Mouse (Mus musculus) erythroblast, adult 5-6 weeks (primary cell): ENCODE results near the gene Olfr1037. TPM values are rescaled to one million over a fixed set of nuclear protein-coding genes. Genes with fewer than 3 reads are reported as not detected.
"Not testable (repeated sequence)": the region's sequence is repeated elsewhere in the genome, so short reads cannot be mapped to it uniquely, and the experiment has no call there.

ENCODE experiments used
- ATAC-seq: replicated peaks from 2 replicates; pipeline ENCODE4 v1.8.0; 2016; ENCODE audit warnings: moderate number of reproducible peaks, mild to moderate bottlenecking, moderate TSS enrichment, inconsistent platforms; ENCODE audit not compliant: poor library complexity, low FRiP score, severe bottlenecking
- total RNA-seq, 2 experiments: library from RNA; stranded (forward) in 1 of 2; stranded (reverse) in 1 of 2; fragments of 150-400 nt in 1 of 2; fragments of 200-764, 138-1000 nt in 1 of 2; gene quantifications; 2 replicates each; pipeline versions ENCODE4 v1.2.3 to v1.2.4; 2015 to 2017; ENCODE audit warnings: low replicate concordance in 2 of 2

Olfr1037 gene
- not detected in 2 replicates for total RNA-seq (2015; ENCODE audit: low replicate concordance)
- total RNA-seq (2017; ENCODE audit: low replicate concordance), result not detected in 2 replicates

GRCm38 (mm10) chr2:86087285-86087684 is at the start of gene Olfr1037:
Olfr1037 (minus strand) TSS chr2:86087385.
- ATAC-seq, result no peak

GRCm38 (mm10) chr2:86135828-86136227 is 48.6 kb upstream of the Olfr1037 start, which contains the start of gene Olfr1039:
Olfr1039 (minus strand) TSS chr2:86135928.
- ATAC-seq, result no peak

- not testable (repeated sequence) for ATAC-seq
These were observed 6.7 kb downstream of the Olfr1037 start for GRCm38 (mm10) chr2:86080478-86080877.

GRCm38 (mm10) chr2:86073692-86074091 is 13.5 kb downstream of the Olfr1037 start, which contains the start of gene Olfr1036:
Olfr1036 (plus strand) TSS chr2:86073992.
- ATAC-seq, result not testable (repeated sequence)

- ATAC-seq, result no peak
These were observed 17.0 kb downstream of the Olfr1037 start for GRCm38 (mm10) chr2:86070189-86070588.

GRCm38 (mm10) chr2:86063766-86064165 is 23.4 kb downstream of the Olfr1037 start:
- ATAC-seq, result not testable (repeated sequence)

- not testable (repeated sequence) for ATAC-seq
These were observed 36.4 kb downstream of the Olfr1037 start for GRCm38 (mm10) chr2:86050777-86051176.

- ATAC-seq, result no peak
These were observed 41.6 kb downstream of the Olfr1037 start, which contains the start of gene Olfr1034 for GRCm38 (mm10) chr2:86045561-86045960. Olfr1034 (plus strand) TSS chr2:86045861.

Other genes with a start within 250 kb of the Olfr1037 start
- gene Olfr1019, start 241.9 kb downstream of the Olfr1037 start, total RNA-seq (2015; ENCODE audit: low replicate concordance), result not detected in 2 replicates
- not detected in 2 replicates for gene Olfr1019, start 241.9 kb downstream of the Olfr1037 start, total RNA-seq (2017; ENCODE audit: low replicate concordance)
- gene Olfr1020, start 240.4 kb downstream of the Olfr1037 start, total RNA-seq (2015; ENCODE audit: low replicate concordance), result not detected in 2 replicates
- gene Olfr1020, start 240.4 kb downstream of the Olfr1037 start, total RNA-seq (2017; ENCODE audit: low replicate concordance), result not detected in 2 replicates
- gene Olfr1022, start 218.8 kb downstream of the Olfr1037 start, total RNA-seq (2015; ENCODE audit: low replicate concordance), result not detected in 2 replicates
- gene Olfr1022, start 218.8 kb downstream of the Olfr1037 start, total RNA-seq (2017; ENCODE audit: low replicate concordance), result not detected in 2 replicates
- not detected in 2 replicates for gene Olfr1023, start 201.7 kb downstream of the Olfr1037 start, total RNA-seq (2015; ENCODE audit: low replicate concordance)
- not detected in 2 replicates for gene Olfr1023, start 201.7 kb downstream of the Olfr1037 start, total RNA-seq (2017; ENCODE audit: low replicate concordance)
- not detected in 2 replicates for gene Olfr1024, start 182.3 kb downstream of the Olfr1037 start, total RNA-seq (2015; ENCODE audit: low replicate concordance)
- not detected in 2 replicates for gene Olfr1024, start 182.3 kb downstream of the Olfr1037 start, total RNA-seq (2017; ENCODE audit: low replicate concordance)
- not detected in 2 replicates for gene Olfr1025-ps1, start 172.2 kb downstream of the Olfr1037 start, total RNA-seq (2015; ENCODE audit: low replicate concordance)
- not detected in 2 replicates for gene Olfr1025-ps1, start 172.2 kb downstream of the Olfr1037 start, total RNA-seq (2017; ENCODE audit: low replicate concordance)
- gene Olfr1026, start 165.8 kb downstream of the Olfr1037 start, total RNA-seq (2015; ENCODE audit: low replicate concordance), result not detected in 2 replicates
- gene Olfr1026, start 165.8 kb downstream of the Olfr1037 start, total RNA-seq (2017; ENCODE audit: low replicate concordance), result not detected in 2 replicates
- gene Olfr1028, start 136.9 kb downstream of the Olfr1037 start, total RNA-seq (2015; ENCODE audit: low replicate concordance), result not detected in 2 replicates
- 0.42 TPM in 1 of 2 replicates, not detected in the other for gene Olfr1028, start 136.9 kb downstream of the Olfr1037 start, total RNA-seq (2017; ENCODE audit: low replicate concordance)
- gene Olfr1029, start 113.5 kb downstream of the Olfr1037 start, total RNA-seq (2015; ENCODE audit: low replicate concordance), result not detected in 2 replicates
- not detected in 2 replicates for gene Olfr1029, start 113.5 kb downstream of the Olfr1037 start, total RNA-seq (2017; ENCODE audit: low replicate concordance)
- not detected in 2 replicates for gene Olfr1030, start 108.1 kb downstream of the Olfr1037 start, total RNA-seq (2015; ENCODE audit: low replicate concordance)
- gene Olfr1030, start 108.1 kb downstream of the Olfr1037 start, total RNA-seq (2017; ENCODE audit: low replicate concordance), result not detected in 2 replicates
- gene Olfr1031, start 97.1 kb downstream of the Olfr1037 start, total RNA-seq (2015; ENCODE audit: low replicate concordance), result not detected in 2 replicates
- not detected in 2 replicates for gene Olfr1031, start 97.1 kb downstream of the Olfr1037 start, total RNA-seq (2017; ENCODE audit: low replicate concordance)
- not detected in 2 replicates for gene Olfr1032, start 81.8 kb downstream of the Olfr1037 start, total RNA-seq (2015; ENCODE audit: low replicate concordance)
- not detected in 2 replicates for gene Olfr1032, start 81.8 kb downstream of the Olfr1037 start, total RNA-seq (2017; ENCODE audit: low replicate concordance)
- gene Olfr1033, start 66.8 kb downstream of the Olfr1037 start, total RNA-seq (2015; ENCODE audit: low replicate concordance), result not detected in 2 replicates
- not detected in 2 replicates for gene Olfr1033, start 66.8 kb downstream of the Olfr1037 start, total RNA-seq (2017; ENCODE audit: low replicate concordance)
- gene Olfr1034, start 41.5 kb downstream of the Olfr1037 start, total RNA-seq (2015; ENCODE audit: low replicate concordance), result not detected in 2 replicates
- gene Olfr1034, start 41.5 kb downstream of the Olfr1037 start, total RNA-seq (2017; ENCODE audit: low replicate concordance), result not detected in 2 replicates
- gene Olfr1036, start 13.4 kb downstream of the Olfr1037 start, total RNA-seq (2015; ENCODE audit: low replicate concordance), result not detected in 2 replicates
- gene Olfr1036, start 13.4 kb downstream of the Olfr1037 start, total RNA-seq (2017; ENCODE audit: low replicate concordance), result not detected in 2 replicates
- not detected in 2 replicates for gene Olfr1039, start 48.5 kb upstream of the Olfr1037 start, total RNA-seq (2015; ENCODE audit: low replicate concordance)
- not detected in 2 replicates for gene Olfr1039, start 48.5 kb upstream of the Olfr1037 start, total RNA-seq (2017; ENCODE audit: low replicate concordance)
- gene Olfr1040, start 59.3 kb upstream of the Olfr1037 start, total RNA-seq (2015; ENCODE audit: low replicate concordance), result not detected in 2 replicates
- gene Olfr1040, start 59.3 kb upstream of the Olfr1037 start, total RNA-seq (2017; ENCODE audit: low replicate concordance), result 2.2 TPM in 1 of 2 replicates, not detected in the other
- not detected in 2 replicates for gene Olfr1042, start 74.5 kb upstream of the Olfr1037 start, total RNA-seq (2015; ENCODE audit: low replicate concordance)
- gene Olfr1042, start 74.5 kb upstream of the Olfr1037 start, total RNA-seq (2017; ENCODE audit: low replicate concordance), result not detected in 2 replicates
- gene Olfr1043, start 80.1 kb upstream of the Olfr1037 start, total RNA-seq (2015; ENCODE audit: low replicate concordance), result not detected in 2 replicates
- not detected in 2 replicates for gene Olfr1043, start 80.1 kb upstream of the Olfr1037 start, total RNA-seq (2017; ENCODE audit: low replicate concordance)
- gene Olfr1044, start 90.4 kb upstream of the Olfr1037 start, total RNA-seq (2015; ENCODE audit: low replicate concordance), result not detected in 2 replicates
- 1.1 TPM in 1 of 2 replicates, not detected in the other for gene Olfr1044, start 90.4 kb upstream of the Olfr1037 start, total RNA-seq (2017; ENCODE audit: low replicate concordance)
- gene Olfr52, start 98.3 kb upstream of the Olfr1037 start, total RNA-seq (2015; ENCODE audit: low replicate concordance), result not detected in 2 replicates
- gene Olfr52, start 98.3 kb upstream of the Olfr1037 start, total RNA-seq (2017; ENCODE audit: low replicate concordance), result not detected in 2 replicates
- gene Olfr1045, start 115.6 kb upstream of the Olfr1037 start, total RNA-seq (2015; ENCODE audit: low replicate concordance), result not detected in 2 replicates
- not detected in 2 replicates for gene Olfr1045, start 115.6 kb upstream of the Olfr1037 start, total RNA-seq (2017; ENCODE audit: low replicate concordance)
- not detected in 2 replicates for gene Olfr1046, start 131.9 kb upstream of the Olfr1037 start, total RNA-seq (2015; ENCODE audit: low replicate concordance)
- gene Olfr1046, start 131.9 kb upstream of the Olfr1037 start, total RNA-seq (2017; ENCODE audit: low replicate concordance), result not detected in 2 replicates
- gene Olfr1047, start 144.0 kb upstream of the Olfr1037 start, total RNA-seq (2015; ENCODE audit: low replicate concordance), result not detected in 2 replicates
- not detected in 2 replicates for gene Olfr1047, start 144.0 kb upstream of the Olfr1037 start, total RNA-seq (2017; ENCODE audit: low replicate concordance)
- gene Olfr1048, start 152.9 kb upstream of the Olfr1037 start, total RNA-seq (2015; ENCODE audit: low replicate concordance), result not detected in 2 replicates
- gene Olfr1048, start 152.9 kb upstream of the Olfr1037 start, total RNA-seq (2017; ENCODE audit: low replicate concordance), result not detected in 2 replicates
- not detected in 2 replicates for gene Olfr1049, start 170.9 kb upstream of the Olfr1037 start, total RNA-seq (2015; ENCODE audit: low replicate concordance)
- gene Olfr1049, start 170.9 kb upstream of the Olfr1037 start, total RNA-seq (2017; ENCODE audit: low replicate concordance), result not detected in 2 replicates
- not detected in 2 replicates for gene Olfr1051, start 191.7 kb upstream of the Olfr1037 start, total RNA-seq (2015; ENCODE audit: low replicate concordance)
- not detected in 2 replicates for gene Olfr1051, start 191.7 kb upstream of the Olfr1037 start, total RNA-seq (2017; ENCODE audit: low replicate concordance)
- not detected in 2 replicates for gene Olfr1052, start 205.1 kb upstream of the Olfr1037 start, total RNA-seq (2015; ENCODE audit: low replicate concordance)
- gene Olfr1052, start 205.1 kb upstream of the Olfr1037 start, total RNA-seq (2017; ENCODE audit: low replicate concordance), result 1.2 TPM in 1 of 2 replicates, not detected in the other
- not detected in 2 replicates for gene Olfr1053, start 227.9 kb upstream of the Olfr1037 start, total RNA-seq (2015; ENCODE audit: low replicate concordance)
- gene Olfr1053, start 227.9 kb upstream of the Olfr1037 start, total RNA-seq (2017; ENCODE audit: low replicate concordance), result not detected in 2 replicates
- gene Olfr1054, start 248.0 kb upstream of the Olfr1037 start, total RNA-seq (2015; ENCODE audit: low replicate concordance), result not detected in 2 replicates
- not detected in 2 replicates for gene Olfr1054, start 248.0 kb upstream of the Olfr1037 start, total RNA-seq (2017; ENCODE audit: low replicate concordance)